In the genomic region with DNA sequence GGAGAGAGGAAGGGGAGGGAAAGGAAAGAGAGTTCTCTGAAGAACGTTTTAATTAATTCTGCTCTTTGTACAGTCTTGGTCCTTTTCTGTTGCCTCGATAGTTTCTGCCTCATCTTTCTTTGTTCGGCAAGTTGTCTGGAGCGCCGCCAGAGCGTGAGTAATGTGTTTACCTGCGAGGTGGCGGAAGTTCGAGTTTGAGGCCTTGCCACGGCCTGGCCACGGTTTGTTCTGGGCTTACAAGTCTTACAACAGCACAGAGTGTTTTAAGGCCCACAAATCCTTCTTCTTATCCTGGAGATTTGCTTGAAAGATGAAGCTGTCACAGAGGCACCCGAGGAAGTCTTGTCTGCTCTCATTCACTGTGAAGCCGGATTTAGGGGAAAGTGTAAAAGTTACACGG, we compare ENCODE assay signal across 17 mouse cellular contexts.
DNase-seq lines count a peak whose midpoint lies in the region; ATAC-seq and TF ChIP-seq lines count a peak whose summit lies in the region.
"Had no signal": no experiment of that assay in that cellular context is flagged by ENCODE, and none has a peak within 500 bp of the region (broad histone marks: within the 10 kb centered on the region; RNA-seq: fewer than 3 reads in every experiment).

No protein-coding gene starts in this region.

- no peak overlapping the region for H3K4me3 ChIP-seq in lung, embryonic 14.5 days (ENCODE audit: low read depth, low read length)
- H3K4me3 ChIP-seq in lung, adult 2 months (replicated peaks; ENCODE audit: extremely low read depth, low read depth, low read length), result no peak overlapping the region
- peak overlapping the region; percentile 20 for H3K4me3 ChIP-seq in testis, adult 2 months (ENCODE audit: control insufficient read depth, low read depth, low read length)
- H3K4me3 ChIP-seq: heart, embryonic 13.5 days; hindbrain, embryonic 12.5 days; neural tube, embryonic 13.5 days had no signal

- H3K4me1 ChIP-seq in lung, embryonic 14.5 days (ENCODE audit: insufficient read depth), result no peaks in the 10 kb centered on the region
- H3K4me1 ChIP-seq in lung, adult 2 months (ENCODE audit: control insufficient read depth, insufficient read depth, low read length), result no peaks in the 10 kb centered on the region
- no peaks in the 10 kb centered on the region for H3K4me1 ChIP-seq in testis, adult 2 months (ENCODE audit: control insufficient read depth, insufficient read depth, low read length)
- H3K4me1 ChIP-seq: hindbrain, embryonic 12.5 days; neural tube, embryonic 13.5 days had no signal

- H3K9ac ChIP-seq in lung, embryonic 14.5 days, result no peak overlapping the region
- H3K9ac ChIP-seq: heart, embryonic 13.5 days; hindbrain, embryonic 12.5 days; neural tube, embryonic 13.5 days had no signal

- no peaks in the 10 kb centered on the region for H3K9me3 ChIP-seq in lung, embryonic 14.5 days (ENCODE audit: low read depth, low read length)
- H3K9me3 ChIP-seq: heart, embryonic 13.5 days; hindbrain, embryonic 12.5 days; neural tube, embryonic 13.5 days had no signal

- H3K4me2 ChIP-seq in lung, embryonic 14.5 days, result no peak overlapping the region
- H3K4me2 ChIP-seq: heart, embryonic 13.5 days; hindbrain, embryonic 12.5 days; neural tube, embryonic 13.5 days had no signal

- TF ChIP-seq POLR2A in lung, adult 2 months (IDR thresholded peaks at IDR 0.05; ENCODE audit: borderline replicate concordance, extremely low read depth, low read depth, low read length), result no peak
- TF ChIP-seq POLR2A in testis, adult 2 months (IDR thresholded peaks at IDR 0.05; ENCODE audit: control insufficient read depth, low read depth, low read length), result no peak

- peak; percentile 16 for DNase-seq in embryo, embryonic 10 days (ENCODE audit: low spot score)
- no peak for DNase-seq in embryo, embryonic 10.5 days (ENCODE audit: low spot score)
- DNase-seq in lung, embryonic 14.5 days, result peak; percentile 32
- DNase-seq in lung, adult 2 months, result no peak
- peak; percentile 1 for DNase-seq in fat pad, adult 2 months (ENCODE audit: extremely low read depth, low read depth, low spot score)
- DNase-seq in yolk sac, embryonic 10.5 days (ENCODE audit: low spot score), result no peak
- DNase-seq in gastrocnemius, adult 8-10 months (ENCODE audit: low spot score in 2 of 2), result no peak
- DNase-seq: gastrocnemius, postnatal 25 days; kidney, adult 18-20 months had no signal

- TF ChIP-seq CTCF in lung, embryonic 14.5 days (IDR thresholded peaks at IDR 0.05; ENCODE audit: low read depth), result no peak
- TF ChIP-seq CTCF in lung, adult 2 months (IDR thresholded peaks at IDR 0.05; ENCODE audit: insufficient read depth, low read length), result no peak
- no peak for TF ChIP-seq CTCF in testis, adult 2 months (IDR thresholded peaks at IDR 0.05; ENCODE audit: control insufficient read depth, insufficient read depth, insufficient replicate concordance, low read depth, low read length)

- ATAC-seq in lung, embryonic 14.5 days (ENCODE audit: insufficient read depth), result no peak
- ATAC-seq: forebrain, embryonic 16.5 days; midbrain, embryonic 16.5 days had no signal

- H3K27me3 ChIP-seq in lung, embryonic 14.5 days (ENCODE audit: insufficient read depth, low read length), result no peaks in the 10 kb centered on the region
- H3K27me3 ChIP-seq in testis, adult 2 months (ENCODE audit: control insufficient read depth, insufficient read depth, low read length), result no peaks in the 10 kb centered on the region
- H3K27me3 ChIP-seq: heart, embryonic 13.5 days; hindbrain, embryonic 12.5 days; neural tube, embryonic 13.5 days had no signal

- no peaks in the 10 kb centered on the region for H3K36me3 ChIP-seq in lung, embryonic 14.5 days (ENCODE audit: insufficient read depth)
- no peaks in the 10 kb centered on the region for H3K36me3 ChIP-seq in testis, adult 2 months (ENCODE audit: control insufficient read depth, insufficient read depth, low read length)
- H3K36me3 ChIP-seq: G1E; heart, embryonic 13.5 days; hindbrain, embryonic 12.5 days; neural tube, embryonic 13.5 days had no signal

- 47% methylated on average over 14 of the region's 14 CpGs for WGBS in lung, embryonic 14.5 days
- 51% methylated on average over 14 of the region's 14 CpGs for WGBS in lung, adult 2 months

- H3K27ac ChIP-seq in lung, embryonic 14.5 days (ENCODE audit: low read depth), result no peak overlapping the region
- no peak overlapping the region for H3K27ac ChIP-seq in testis, adult 2 months (ENCODE audit: control insufficient read depth, insufficient read depth, low read depth, low read length)
- H3K27ac ChIP-seq: heart, embryonic 13.5 days; hindbrain, embryonic 12.5 days; macrophage; neural tube, embryonic 13.5 days had no signal

Comparison
In these comparisons a context has a peak if more than half of its experiments do, and no peak if none do; other contexts are left out.
1. DNase-seq: peak in embryo, embryonic 10 days (single experiment), lung, embryonic 14.5 days (single experiment) and fat pad, adult 2 months (single experiment); none in embryo, embryonic 10.5 days (single experiment), lung, adult 2 months (single experiment), yolk sac, embryonic 10.5 days (single experiment) and gastrocnemius, adult 8-10 months (0 of 2).